Mouse (Mus musculus): Measurements from ENCODE around the gene Tbc1d2b.

The Tbc1d2b gene

GRCm38 (mm10) chr9:90241041-90241440 lies 29.6 kb downstream of the Tbc1d2b start:
- DNase-seq, result no peak

DNA sequence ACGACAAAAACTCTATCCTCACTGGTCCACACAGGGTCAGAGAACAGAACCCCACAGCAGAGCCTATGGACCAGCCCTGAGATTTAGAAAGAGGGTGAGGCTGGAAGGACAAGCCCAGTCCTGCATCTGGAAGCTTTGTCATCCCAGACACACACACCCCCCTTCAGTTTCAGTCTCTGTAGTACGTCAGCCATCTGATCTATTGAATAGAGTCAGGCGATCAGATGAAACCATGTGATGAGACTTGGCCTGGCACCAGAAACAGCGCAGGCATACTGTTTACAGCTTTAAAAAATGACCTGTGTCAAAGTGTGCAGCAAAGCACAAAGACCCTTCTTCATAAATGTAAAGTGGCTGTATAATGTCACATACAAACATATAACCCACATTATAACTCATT lies 30.0 kb downstream of the Tbc1d2b start:
- no peak for DNase-seq

DNA sequence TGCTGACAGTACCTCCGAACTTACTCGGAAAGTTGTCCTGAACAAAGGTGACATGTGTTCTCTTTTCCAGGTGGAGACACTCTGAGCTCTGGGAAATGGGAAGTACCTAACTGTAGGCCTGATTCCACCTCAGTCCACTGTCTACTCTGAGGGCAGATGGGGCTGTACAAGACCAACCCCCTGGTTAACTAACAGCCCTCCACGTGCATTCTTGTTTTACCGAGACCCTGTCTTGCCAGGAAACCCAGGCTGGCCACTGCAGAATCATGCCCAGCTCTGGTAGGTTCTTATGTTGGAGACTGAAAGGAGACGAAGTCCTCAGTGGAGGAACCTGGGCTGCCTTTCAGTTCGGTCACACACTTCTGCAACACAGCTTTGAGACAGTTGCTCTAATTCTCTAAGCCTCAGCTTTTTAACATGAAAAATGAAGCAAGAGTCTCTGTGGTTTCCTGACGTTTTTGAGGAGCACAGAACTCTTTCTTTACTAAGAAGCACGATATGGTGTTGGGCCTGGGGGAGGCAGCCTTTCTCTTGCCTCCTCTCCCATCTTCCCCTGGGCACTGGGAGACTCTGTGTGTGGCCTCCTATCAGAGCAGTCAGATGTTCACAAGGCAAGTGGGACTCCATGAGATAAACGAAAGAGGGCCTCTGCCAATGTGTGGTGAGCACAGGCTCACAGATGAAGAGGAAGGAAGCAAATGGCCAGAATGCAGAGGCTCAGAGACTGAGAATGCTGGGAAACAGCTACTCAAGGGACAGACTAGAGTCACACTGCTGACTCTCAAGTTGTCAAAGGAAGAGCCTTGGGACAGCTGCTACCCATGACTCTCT lies 33.2 kb downstream of the Tbc1d2b start:
- DNase-seq, result no peak

DNA sequence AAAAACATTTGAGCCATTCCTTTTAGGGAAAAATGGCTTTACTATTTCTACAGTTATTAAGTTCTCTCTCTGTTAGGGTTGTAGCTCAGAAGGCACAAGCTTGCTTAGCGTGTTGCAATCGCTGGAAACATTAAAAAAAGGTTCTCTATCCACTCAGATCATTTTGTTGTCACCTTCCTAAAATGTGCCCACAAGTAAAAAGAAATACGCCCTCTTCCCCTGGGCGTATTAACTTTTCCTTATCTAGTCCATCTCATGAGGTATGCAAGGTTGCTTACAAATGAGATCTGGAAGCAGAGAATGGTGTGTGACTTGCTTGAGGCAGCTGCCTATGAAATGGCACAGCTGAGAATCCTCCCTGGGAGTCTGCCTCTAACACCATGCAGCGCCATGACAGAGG lies 33.8 kb downstream of the Tbc1d2b start:
- DNase-seq, result no peak

DNA sequence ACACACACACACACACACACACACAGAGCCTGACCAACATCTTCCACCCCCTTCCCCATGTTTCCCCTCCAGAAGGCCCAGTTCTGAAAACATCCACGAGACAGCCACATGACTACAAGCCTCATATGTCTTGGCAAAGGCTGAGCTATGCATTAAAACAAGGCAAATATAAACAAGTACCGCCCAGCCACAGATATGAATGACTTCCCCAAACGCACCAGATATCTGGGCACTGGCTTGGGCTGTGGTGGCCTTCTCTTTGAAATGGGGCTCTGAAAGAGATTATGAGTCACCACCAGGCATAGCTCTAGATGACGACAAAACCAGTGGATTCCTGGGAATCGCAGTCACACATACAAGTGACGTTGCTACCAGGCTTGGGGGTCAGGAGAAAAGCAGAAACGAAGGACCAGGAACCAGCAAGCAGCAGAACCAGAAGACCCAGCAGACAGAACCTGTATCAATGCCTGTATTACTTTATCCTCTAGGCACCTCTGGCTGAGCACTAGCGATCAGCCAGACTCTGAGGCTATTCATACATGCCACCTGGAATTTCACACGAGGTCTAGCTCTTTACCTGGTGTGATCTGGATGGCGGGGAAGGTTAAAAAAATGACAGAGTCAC lies 35.2 kb downstream of the Tbc1d2b start:
- no peak for DNase-seq

DNA sequence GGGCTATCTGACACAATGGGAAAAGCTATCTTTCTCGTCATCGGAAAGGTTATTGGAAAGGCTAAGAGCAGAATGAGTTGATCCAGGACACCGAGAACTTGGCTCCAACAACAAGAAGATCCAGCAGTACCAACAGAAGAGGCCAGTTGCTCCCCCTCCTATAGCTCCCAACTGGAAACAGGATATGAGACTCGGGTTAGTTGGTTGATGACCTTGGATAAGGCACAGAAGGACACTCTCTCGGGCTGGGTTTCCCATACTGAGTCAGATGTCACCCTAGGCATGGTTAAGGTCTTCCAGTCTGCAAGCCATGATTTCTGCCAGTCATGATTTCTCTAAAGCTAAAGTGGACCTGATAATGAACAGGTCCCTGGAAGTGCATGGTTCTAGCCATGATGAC lies 35.8 kb downstream of the Tbc1d2b start:
- DNase-seq, result no peak

DNA sequence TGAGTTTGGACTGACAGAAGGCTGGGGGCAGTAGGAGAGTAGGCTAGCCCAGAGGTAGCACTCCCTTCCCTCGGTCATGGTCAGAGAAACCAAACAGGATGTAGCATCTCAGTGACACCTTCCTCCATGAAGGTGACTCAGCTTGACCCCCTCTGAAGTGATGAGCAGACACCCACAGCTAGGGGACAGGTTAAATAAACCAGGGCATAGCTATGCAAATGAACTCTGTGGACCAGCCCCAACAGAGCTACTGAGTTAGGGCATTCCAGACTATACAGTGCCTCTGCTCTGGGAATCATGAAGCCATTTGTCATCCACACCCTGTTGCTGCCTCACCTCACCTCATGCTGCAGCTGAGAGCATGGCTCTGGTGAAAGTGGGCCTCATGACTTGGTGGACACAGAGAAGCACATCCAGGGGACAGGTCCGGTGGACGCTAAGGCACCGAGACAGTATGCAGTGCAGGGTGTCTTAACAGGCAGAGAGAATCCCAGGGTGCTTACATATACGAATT lies 36.6 kb downstream of the Tbc1d2b start:
- no peak for DNase-seq

- no peak for DNase-seq
Measured at GRCm38 (mm10) chr9:90232781-90233690, 37.6 kb downstream of the Tbc1d2b start.

- no peak for DNase-seq
Measured at GRCm38 (mm10) chr9:90227171-90227570, 43.4 kb downstream of the Tbc1d2b start.

GRCm38 (mm10) chr9:90226742-90227096 lies 43.9 kb downstream of the Tbc1d2b start:
- DNase-seq, result no peak

GRCm38 (mm10) chr9:90226081-90226741 lies 44.4 kb downstream of the Tbc1d2b start:
- no peak for DNase-seq

- DNase-seq, result no peak
Measured at GRCm38 (mm10) chr9:90222275-90222674, 48.3 kb downstream of the Tbc1d2b start.

DNA sequence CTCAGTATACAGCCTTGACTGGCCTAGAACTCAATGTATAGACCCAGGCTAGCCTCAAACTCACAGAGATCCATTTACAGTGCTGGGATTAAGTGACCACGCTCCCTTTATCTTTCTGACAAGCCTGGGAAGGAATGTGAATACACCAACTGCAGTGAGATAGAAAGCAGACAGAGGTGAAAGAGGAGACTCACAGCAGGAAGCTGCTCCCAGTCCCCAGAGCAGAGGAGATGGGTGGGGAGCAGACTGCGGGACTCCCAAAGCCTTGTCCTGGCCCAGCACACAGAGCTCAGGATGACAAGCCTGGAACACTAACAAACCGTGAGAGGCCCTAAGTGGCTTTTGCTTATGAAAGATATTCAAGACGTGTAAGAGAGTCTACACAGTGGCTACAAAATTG lies 53.1 kb downstream of the Tbc1d2b start:
- DNase-seq, result no peak

DNA sequence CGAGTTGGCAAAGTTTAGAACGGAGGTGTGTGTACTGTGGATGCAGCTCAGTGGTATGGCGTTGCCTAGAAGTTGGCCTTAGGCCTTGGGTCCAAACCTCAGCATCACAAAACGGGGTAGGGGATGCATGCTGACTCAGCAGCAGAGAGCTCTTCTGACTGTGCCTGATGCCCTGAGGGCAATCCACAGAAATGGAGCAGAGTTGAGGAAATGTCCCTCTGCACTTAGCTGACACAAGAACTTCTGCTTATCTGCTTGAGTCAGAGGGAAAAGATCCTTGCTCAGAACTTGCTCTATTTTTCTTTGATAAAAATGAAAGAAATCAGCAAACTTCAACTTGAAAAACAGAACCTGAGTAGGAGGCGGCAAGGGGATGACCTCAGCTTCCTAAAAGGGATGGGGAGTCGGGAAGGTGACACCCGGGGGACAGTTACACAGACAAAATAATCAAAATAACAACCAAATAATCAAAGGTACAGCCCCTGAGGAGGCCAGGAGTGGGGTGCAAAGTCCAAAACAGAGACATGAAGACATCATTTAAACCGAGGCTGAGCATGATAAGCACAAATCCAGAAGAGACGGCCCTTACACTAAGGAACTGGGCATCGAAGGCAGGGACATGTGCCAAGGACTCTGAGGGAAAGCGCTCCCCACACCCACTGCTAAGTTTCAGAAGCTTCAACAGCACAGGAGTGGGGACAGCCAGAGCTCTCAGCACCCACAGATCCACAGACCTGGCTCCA lies 54.2 kb downstream of the Tbc1d2b start:
- no peak for DNase-seq

- no peak for DNase-seq
Measured at GRCm38 (mm10) chr9:90213127-90213526, 57.5 kb downstream of the Tbc1d2b start.

GRCm38 (mm10) chr9:90208655-90209054 lies 61.9 kb downstream of the Tbc1d2b start:
- DNase-seq, result no peak

DNA sequence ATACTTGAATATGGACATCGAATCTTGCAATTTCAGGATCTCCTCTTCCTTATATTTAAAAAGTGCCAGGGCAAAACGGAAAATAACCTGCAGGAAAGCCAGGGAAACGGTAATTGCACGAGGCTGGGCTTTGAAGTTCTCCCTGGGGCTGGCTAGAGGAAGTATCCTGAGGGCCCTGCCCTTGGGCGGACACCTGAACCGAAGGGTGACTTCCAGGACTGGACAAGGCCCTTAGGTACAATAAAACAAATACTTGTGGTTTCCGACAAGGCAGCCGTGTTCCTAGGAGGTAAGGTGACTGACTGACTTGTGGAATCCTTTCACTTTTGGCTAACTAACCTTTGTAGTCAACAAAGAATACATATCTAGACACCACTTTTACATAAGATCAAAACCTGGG lies 62.8 kb downstream of the Tbc1d2b start:
- DNase-seq, result no peak

DNA sequence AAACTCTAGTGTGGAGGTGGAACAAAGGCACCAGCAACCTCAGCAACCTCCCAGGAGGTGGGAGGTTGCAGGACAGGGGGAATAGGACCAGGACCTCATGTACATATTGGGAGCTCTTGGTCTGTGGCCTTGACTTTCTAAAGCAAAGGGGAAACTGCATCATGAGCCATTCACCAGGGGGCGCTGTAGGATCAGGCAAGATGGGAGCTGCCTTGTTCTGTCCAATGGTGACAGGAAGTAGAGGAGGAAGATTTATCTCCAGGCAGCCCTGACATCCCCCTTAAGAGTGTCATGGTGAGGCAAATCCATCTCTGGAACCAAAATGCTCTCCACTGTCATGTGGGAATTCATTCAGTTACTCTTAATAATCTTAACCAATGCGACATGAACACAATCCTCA lies 64.1 kb downstream of the Tbc1d2b start:
- DNase-seq, result peak; percentile 92

GRCm38 (mm10) chr9:90204396-90204915 lies 66.1 kb downstream of the Tbc1d2b start:
- no peak for DNase-seq

DNA sequence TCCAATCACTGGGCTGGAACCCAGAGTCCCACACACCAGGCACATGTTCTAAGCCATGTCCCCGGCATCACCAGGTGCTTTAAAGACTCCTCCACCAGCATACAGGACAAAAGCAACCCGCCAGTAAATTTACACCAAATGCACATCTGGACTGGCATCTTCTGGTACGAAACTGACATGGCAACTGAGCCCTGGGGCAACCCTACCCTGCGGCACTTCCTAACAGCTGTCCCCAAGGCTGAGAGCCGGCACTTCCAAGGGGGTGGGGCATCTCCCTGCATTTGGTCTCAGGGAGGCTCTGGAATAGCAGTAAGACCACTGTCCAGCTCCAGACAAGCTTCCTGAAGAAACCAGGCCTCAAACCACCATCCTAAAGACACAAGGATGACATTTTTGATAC lies 67.4 kb downstream of the Tbc1d2b start:
- no peak for DNase-seq

DNA sequence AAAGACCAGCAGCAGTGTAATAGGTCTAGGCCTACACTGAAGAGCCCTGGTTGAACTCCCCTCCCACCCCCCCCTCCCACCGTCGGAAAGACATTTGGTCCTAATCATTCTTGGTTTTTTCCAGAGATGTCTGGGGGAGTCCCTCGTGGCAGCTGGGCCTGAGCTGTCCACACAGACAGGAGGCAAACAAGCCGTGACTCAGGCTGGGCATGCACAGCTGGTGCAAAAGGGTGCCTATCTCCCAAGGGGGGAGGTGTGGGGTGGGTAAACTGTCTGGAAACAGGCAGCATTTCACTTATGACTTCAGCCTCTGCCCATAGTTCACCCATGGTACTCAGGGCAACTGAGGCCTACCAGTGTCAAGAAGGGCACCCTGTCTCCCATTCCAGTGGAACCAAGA lies 69.1 kb downstream of the Tbc1d2b start:
- no peak for DNase-seq

DNA sequence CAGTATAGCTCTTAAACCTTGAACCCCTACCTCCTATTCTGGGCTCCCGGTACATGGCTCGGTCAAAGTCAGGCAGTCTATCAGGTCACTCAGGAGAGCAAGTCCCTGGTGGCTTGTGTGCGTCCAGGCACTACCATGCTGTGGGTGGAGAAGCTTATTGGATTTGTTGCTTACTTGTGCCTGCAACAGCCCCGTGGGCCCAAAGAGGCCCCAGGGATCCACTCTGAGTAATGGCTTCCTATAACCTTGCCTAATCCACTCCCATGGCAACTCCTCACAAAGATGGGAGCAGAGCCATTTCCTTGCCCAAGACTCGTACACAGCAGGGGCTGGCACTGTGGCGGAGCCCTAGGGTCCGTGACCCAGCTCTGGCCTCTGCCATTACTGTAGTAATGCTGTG lies 69.5 kb downstream of the Tbc1d2b start:
- no peak for DNase-seq
